Mouse (Mus musculus): Measurements from ENCODE around the gene Cdk14. TPM values are rescaled to one million over a fixed set of nuclear protein-coding genes. Genes with fewer than 3 reads are reported as not detected.

Cdk14 gene
- total and polyA plus RNA-seq, 2 experiments from 2014 or later = 34.8 to 54.0 TPM

- Histone ChIP-seq H3K27ac (ENCODE audit: low read depth, low read length) (no peak overlapping the region), H3K9me3 (ENCODE audit: low read length) (no peaks in the 10 kb centered on the region), H3K36me3 (ENCODE audit: insufficient read depth) (no peaks in the 10 kb centered on the region), H3K4me3 (ENCODE audit: low read depth, low read length) (no peak overlapping the region), H3K27me3 (ENCODE audit: insufficient read depth, low read length) (no peaks in the 10 kb centered on the region), H3K9ac (no peak overlapping the region), H3K4me1 (ENCODE audit: insufficient read depth) (no peaks in the 10 kb centered on the region), H3K4me2 (ENCODE audit: low read depth) (no peak overlapping the region)
- no peak for TF ChIP-seq CTCF (IDR thresholded peaks at IDR 0.05; ENCODE audit: low read depth)
- WGBS = 90% methylated on average over 3 of the region's 3 CpGs
- DNase-seq (no peak), ATAC-seq (no peak)
Observed at GRCm38 (mm10) chr5:4788484-4788883, 631.6 kb downstream of the Cdk14 start.

GRCm38 (mm10) chr5:4786816-4787215 lies 633.3 kb downstream of the Cdk14 start:
- ATAC-seq (no peak), DNase-seq (no peak)
- no peaks in the 10 kb centered on the region for H3K9me3 ChIP-seq (ENCODE audit: low read length)
- H3K4me2 ChIP-seq (ENCODE audit: low read depth) = no peak overlapping the region
- H3K27me3 ChIP-seq (ENCODE audit: insufficient read depth, low read length) = no peaks in the 10 kb centered on the region
- no peaks in the 10 kb centered on the region for H3K4me1 ChIP-seq (ENCODE audit: insufficient read depth)
- H3K4me3 ChIP-seq (ENCODE audit: low read depth, low read length) = no peak overlapping the region
- H3K36me3 ChIP-seq (ENCODE audit: insufficient read depth) = no peaks in the 10 kb centered on the region
- TF ChIP-seq CTCF (IDR thresholded peaks at IDR 0.05; ENCODE audit: low read depth) = no peak
- 83% methylated on average over 3 of the region's 3 CpGs for WGBS
- no peak overlapping the region for H3K27ac ChIP-seq (ENCODE audit: low read depth, low read length)
- H3K9ac ChIP-seq = no peak overlapping the region

DNA sequence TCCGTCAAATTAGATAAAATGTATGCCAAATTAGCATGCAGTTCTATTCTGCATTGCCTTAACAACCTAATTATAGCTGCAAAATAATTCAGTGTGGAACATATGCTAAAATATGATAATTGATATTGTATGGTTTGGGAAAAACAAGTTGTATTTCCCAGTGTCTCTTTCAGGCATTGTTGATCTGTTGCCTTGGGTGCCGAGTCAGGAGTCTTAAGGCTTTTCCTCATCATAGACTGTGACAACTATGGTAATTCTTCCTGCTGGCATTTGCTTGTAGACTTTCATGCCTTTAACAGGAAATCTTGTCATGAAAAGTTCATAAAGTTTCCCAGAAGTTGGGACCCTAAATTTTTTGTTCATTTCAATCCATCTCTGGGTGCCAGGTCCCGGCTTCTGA lies 641.8 kb downstream of the Cdk14 start:
- DNase-seq (peak; percentile 12), ATAC-seq (peak; percentile 50)
- WGBS = 58% methylated on average over 3 of the region's 3 CpGs
- no peak for TF ChIP-seq CTCF (IDR thresholded peaks at IDR 0.05; ENCODE audit: low read depth)
- Histone ChIP-seq H3K27me3 (ENCODE audit: insufficient read depth, low read length) (no peaks in the 10 kb centered on the region), H3K4me2 (ENCODE audit: low read depth) (no peak overlapping the region), H3K9ac (no peak overlapping the region), H3K27ac (ENCODE audit: low read depth, low read length) (no peak overlapping the region), H3K4me1 (ENCODE audit: insufficient read depth) (no peaks in the 10 kb centered on the region), H3K4me3 (ENCODE audit: low read depth, low read length) (no peak overlapping the region), H3K9me3 (ENCODE audit: low read length) (no peaks in the 10 kb centered on the region), H3K36me3 (ENCODE audit: insufficient read depth) (no peaks in the 10 kb centered on the region)

GRCm38 (mm10) chr5:4776495-4776894 lies 643.6 kb downstream of the Cdk14 start:
- ATAC-seq (no peak), DNase-seq (no peak)
- Histone ChIP-seq H3K9ac (no peak overlapping the region), H3K27me3 (ENCODE audit: insufficient read depth, low read length) (no peaks in the 10 kb centered on the region), H3K9me3 (ENCODE audit: low read length) (no peaks in the 10 kb centered on the region), H3K4me3 (ENCODE audit: low read depth, low read length) (no peak overlapping the region), H3K27ac (ENCODE audit: low read depth, low read length) (no peak overlapping the region), H3K4me1 (ENCODE audit: insufficient read depth) (no peaks in the 10 kb centered on the region), H3K4me2 (ENCODE audit: low read depth) (no peak overlapping the region), H3K36me3 (ENCODE audit: insufficient read depth) (no peaks in the 10 kb centered on the region)
- TF ChIP-seq CTCF (IDR thresholded peaks at IDR 0.05; ENCODE audit: low read depth) = no peak
- 81% methylated on average over 2 of the region's 2 CpGs for WGBS

GRCm38 (mm10) chr5:4773090-4773772 lies 646.9 kb downstream of the Cdk14 start:
- Histone ChIP-seq H3K27ac (ENCODE audit: low read depth, low read length) (no peak overlapping the region), H3K4me2 (ENCODE audit: low read depth) (no peak overlapping the region), H3K9me3 (ENCODE audit: low read length) (no peaks in the 10 kb centered on the region), H3K36me3 (ENCODE audit: insufficient read depth) (no peaks in the 10 kb centered on the region), H3K4me1 (ENCODE audit: insufficient read depth) (no peaks in the 10 kb centered on the region), H3K4me3 (ENCODE audit: low read depth, low read length) (no peak overlapping the region), H3K27me3 (ENCODE audit: insufficient read depth, low read length) (no peaks in the 10 kb centered on the region), H3K9ac (no peak overlapping the region)
- DNase-seq = peak; percentile 14
- WGBS = 13% methylated on average over 9 of the region's 9 CpGs
- no peak for TF ChIP-seq CTCF (IDR thresholded peaks at IDR 0.05; ENCODE audit: low read depth)
- ATAC-seq = no peak

DNA sequence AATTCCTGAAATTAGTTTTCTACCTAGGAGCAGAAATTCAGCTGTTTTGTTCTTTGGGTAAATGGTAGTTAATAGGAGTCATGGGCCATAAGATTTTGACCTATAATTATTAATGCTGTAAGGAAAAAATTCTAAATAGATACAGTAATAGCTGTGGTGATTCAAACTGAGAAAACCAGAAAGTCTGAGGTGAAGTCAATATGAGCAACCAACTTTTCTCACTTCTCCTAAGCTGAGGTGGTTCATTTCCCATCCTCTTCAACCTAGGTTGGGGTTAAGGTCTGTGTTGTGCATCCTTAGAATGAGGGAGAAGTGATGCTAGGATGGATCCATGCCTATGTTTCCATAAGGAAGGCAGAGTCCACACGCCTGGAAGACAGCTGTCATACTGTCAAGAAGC lies 649.5 kb downstream of the Cdk14 start:
- Histone ChIP-seq H3K27ac (ENCODE audit: low read depth, low read length) (no peak overlapping the region), H3K4me3 (ENCODE audit: low read depth, low read length) (no peak overlapping the region), H3K4me1 (ENCODE audit: insufficient read depth) (no peaks in the 10 kb centered on the region), H3K9ac (no peak overlapping the region), H3K4me2 (ENCODE audit: low read depth) (no peak overlapping the region), H3K27me3 (ENCODE audit: insufficient read depth, low read length) (no peaks in the 10 kb centered on the region), H3K36me3 (ENCODE audit: insufficient read depth) (no peaks in the 10 kb centered on the region), H3K9me3 (ENCODE audit: low read length) (no peaks in the 10 kb centered on the region)
- no peak for TF ChIP-seq CTCF (IDR thresholded peaks at IDR 0.05; ENCODE audit: low read depth)
- ATAC-seq (no peak), DNase-seq (no peak)
- 84% methylated on average over 1 of the region's 1 CpGs for WGBS

- Histone ChIP-seq H3K4me3 (ENCODE audit: low read depth, low read length) (no peak overlapping the region), H3K27ac (ENCODE audit: low read depth, low read length) (no peak overlapping the region), H3K36me3 (ENCODE audit: insufficient read depth) (no peaks in the 10 kb centered on the region), H3K4me1 (ENCODE audit: insufficient read depth) (no peaks in the 10 kb centered on the region), H3K4me2 (ENCODE audit: low read depth) (no peak overlapping the region), H3K9me3 (ENCODE audit: low read length) (no peaks in the 10 kb centered on the region), H3K9ac (no peak overlapping the region), H3K27me3 (ENCODE audit: insufficient read depth, low read length) (no peaks in the 10 kb centered on the region)
- DNase-seq (no peak), ATAC-seq (no peak)
- 75% methylated on average over 2 of the region's 2 CpGs for WGBS
- TF ChIP-seq CTCF (IDR thresholded peaks at IDR 0.05; ENCODE audit: low read depth) = no peak
Observed at GRCm38 (mm10) chr5:4767896-4768295, 652.2 kb downstream of the Cdk14 start.
